Mouse (Mus musculus) heart, adult 11 months (tissue): Measurements from ENCODE around the gene Med12l.

Experiments
- DNase-seq: peaks from one replicate; pipeline ENCODE4 v3.0.0; 2022

Med12l gene

DNA sequence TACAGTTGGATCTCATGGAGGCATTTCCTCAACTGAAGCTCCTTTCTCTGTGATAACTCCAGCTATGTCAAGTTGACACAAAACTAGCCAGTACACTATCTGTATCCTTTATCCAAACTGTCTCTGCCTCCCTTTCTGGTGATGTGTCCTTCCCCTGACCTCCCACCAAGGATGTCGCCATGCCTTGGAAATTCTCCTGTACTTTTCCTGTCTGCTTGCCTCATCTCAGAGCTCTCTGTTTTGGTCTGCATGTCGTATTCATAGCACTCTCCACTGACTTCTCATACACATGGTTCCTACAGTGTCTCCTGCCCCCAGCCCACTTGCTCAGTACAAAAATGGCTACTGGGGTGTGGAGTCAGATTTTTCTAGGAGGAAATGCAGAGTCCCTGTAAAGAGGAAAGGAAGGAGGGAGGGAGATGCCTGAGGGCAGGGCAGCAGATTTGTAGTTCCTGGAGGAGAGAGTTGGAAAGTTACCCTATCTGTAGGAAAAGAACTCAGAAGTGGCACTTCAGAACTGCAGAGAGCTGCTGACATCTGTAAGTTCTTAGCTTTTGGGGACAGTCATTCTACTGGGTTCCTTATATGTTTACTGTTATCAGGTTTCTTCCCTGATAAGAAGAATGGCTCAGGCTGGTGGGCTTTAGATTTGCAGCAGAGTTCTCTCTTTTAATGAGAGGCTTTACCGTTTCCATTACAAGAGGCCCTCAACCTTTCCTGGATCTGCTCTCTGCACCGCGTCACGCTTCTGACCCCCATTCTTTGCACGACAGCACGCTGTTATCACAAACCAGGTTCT lies 136.1 kb downstream of the Med12l start:
- DNase-seq: peak; percentile 80

DNA sequence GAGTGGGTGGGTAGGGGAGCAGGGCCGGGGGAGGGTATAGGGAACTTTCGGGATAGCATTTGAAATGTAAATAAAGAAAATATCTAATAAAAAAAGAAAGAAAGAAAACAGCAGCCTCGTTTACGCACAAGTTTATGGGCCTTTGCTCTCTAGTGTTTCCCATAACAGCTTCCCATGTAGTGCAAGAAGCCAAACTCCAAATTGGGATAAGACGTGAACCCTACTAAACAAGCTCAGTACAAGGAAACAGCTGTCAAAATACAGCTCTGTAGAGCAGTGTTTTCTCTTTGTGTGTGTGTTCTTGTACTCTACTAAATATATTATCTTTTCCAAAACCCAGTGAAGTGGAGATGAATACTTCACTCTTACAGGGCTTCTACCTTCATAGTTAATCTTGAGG lies 139.6 kb downstream of the Med12l start:
- DNase-seq: peak; percentile 86

DNA sequence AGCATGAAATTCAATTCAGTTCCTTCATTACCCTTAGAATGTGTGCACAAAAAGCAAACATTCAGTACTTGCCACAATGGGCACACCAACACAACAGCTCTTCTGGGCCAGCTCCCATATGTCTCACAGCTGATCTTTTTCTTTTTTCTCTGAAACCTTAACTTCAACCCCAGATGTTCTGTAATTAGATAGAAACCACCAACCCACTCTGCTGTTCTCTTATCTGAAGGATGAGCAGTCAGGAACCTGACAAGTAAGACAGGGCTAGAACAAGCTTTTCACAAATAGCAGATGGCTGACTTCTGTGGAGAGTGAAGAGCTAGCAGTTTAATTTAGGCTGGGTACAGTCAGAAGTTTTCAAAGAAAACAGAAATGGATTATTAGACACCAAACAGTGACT lies 144.0 kb downstream of the Med12l start:
- peak; percentile 71 for DNase-seq

DNA sequence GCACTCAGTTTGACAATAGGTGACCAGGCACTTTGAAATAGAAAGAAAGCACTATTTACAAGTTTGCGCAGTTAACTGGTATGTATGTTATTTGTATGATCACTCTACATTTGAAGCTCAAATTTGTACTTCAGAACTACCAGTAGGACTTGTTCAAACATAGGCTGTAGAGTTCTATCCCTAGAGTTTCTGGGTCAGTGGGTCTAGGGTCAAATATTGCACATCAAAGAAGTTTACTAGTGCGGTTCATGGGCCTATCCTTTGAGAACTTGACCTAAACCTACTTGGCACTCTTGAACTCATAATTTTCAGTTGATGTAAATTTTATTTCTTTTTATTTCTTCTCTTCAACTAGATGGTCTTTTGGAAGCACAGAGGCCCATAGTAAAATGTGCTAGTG lies 145.0 kb downstream of the Med12l start:
- no peak for DNase-seq

DNA sequence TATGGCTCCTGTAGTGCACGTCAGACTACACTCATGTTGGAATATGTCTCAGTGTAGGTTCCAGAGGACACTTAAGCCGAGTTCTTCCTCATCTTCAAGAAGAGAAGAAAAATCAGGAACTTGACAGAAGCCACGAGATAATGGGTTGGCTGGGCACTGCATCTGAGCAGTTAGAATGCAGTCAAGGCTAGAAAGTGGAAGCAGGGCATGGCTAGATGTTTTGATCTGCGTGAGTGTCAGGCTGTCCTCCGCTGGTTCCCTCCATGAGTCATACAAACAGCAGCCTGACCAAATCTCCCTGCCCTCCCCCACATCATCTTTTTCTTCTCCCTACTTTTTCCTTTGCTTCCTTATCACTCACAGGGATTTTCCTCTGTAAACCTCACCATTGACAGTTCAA lies 147.8 kb downstream of the Med12l start, which contains the start of gene P2ry14:
Gene P2ry14, minus strand, starts transcription at position 195 of the 400 bp plus-strand sequence.
- peak; percentile 94 for DNase-seq

DNA sequence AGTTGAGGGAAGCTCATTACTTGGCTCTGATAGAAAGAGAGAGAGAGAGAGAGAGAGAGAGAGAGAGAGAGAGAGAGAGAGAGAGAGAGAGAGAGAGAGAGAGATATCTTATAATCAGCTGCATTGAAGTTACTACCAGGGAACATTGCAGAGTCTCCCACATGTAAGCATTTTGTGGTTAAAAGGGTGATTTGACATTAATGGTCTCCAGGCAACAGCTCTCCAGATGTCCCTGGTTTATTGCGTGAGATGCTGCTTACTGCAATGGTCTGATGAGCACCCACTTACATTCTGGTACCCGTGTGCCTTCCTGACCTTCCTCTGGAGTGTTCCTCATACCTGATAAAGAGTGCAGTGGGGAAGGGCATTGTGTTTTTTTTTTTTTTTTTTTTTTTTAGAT lies 149.3 kb downstream of the Med12l start:
- DNase-seq: no peak

DNA sequence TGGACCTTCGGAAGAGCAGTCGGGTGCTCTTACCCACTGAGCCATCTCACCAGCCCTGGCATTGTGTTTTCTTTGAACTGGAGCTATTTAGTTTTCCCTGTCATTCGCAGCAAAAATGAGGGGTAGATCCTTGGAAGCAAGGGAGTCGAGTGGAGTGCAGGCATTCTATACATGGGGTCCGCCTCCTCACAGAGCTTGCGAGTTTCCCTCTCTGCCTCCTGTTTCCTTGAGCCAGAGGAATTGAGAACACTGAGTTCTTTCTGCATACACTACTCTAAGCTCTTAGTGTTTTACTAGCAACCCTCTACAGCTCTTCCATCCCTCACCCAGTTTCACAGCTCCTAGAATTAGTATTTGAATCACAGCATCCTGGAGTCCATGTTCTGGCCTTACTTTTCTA lies 149.8 kb downstream of the Med12l start:
- DNase-seq: peak; percentile 11

DNA sequence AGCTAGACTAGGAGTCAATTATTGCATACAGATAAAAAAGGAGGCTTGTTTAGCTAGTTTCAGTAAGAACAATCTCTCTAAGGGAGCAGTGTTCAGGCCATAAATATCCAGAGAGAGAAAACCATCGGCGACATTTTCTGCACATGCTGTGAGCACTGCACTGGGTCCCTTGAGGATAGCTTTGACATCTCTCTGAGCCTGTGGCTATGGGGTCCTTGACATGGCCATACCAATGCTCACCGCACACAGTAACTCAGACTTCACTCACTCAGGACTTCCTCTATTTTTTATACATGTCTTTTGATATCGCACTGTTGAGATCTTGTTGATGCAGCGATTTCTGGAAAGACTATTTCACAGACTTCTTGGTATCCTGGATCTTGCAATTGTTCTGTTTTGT lies 151.4 kb downstream of the Med12l start:
- DNase-seq: peak; percentile 71

DNA sequence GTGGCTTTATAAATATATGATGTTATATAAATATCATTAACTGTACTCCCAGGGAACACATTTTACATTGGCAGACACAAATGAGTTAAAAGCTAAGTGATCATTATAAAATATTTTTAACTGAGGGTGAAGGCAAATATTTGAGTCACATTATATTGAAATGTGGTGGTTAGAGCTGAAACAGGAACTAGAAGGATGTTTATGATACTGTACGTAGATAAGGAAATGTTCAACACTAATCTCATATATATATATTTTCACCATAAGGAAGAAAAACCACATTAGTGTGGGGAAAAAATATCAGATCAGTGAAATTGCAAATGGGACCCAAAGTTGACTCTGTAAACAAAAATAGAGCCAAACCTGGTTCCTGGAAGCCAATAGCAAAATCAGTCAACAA lies 154.8 kb downstream of the Med12l start:
- no peak for DNase-seq

DNA sequence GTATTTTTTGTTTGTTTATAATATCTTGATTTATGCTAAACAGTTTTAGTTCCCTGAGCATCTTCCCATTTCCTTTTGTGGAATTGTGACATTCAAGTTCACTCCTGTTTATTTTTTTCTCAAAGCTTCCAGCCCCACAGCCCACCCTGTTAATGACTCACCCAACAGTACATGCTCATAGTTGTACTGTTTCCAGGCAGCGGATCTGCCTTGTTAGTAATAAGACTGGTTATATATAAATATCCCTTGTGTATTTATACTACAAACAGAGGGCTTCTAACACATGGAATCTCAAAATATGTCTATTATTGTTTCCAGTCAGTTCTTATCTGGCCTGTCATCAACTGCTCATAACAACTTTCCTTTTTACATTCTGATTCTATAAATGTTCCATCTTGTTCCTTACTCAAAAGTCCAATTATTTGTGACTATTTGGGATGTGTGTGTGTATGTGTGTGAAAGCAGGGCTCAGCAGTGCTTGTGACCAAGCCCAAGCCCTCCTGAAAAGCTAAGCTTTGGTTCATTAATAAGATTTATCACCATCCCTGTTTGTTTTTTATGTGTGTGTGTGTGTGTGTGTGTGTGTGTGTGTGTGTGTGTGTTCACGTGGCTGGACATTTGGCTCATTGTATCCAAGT lies 161.9 kb downstream of the Med12l start:
- peak; percentile 73 for DNase-seq

DNA sequence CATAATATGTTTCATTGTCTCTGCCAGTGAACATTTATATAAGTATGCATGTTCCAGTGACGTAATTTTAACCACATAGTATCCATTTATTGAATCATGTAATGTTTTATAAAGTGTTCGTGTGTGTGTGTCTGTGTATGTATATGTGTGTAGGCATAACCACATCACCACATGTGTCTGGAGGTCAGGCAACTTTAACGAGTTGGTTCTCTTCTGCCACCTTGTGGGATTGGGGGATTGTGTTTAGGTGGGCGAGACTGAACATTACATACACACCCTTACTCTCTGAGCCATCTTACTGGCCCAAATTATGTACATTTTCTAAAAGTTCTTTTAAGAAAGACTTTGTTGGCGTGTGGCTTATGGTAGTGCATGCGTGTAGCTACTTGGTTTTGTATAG lies 162.9 kb downstream of the Med12l start:
- peak; percentile 64 for DNase-seq

DNA sequence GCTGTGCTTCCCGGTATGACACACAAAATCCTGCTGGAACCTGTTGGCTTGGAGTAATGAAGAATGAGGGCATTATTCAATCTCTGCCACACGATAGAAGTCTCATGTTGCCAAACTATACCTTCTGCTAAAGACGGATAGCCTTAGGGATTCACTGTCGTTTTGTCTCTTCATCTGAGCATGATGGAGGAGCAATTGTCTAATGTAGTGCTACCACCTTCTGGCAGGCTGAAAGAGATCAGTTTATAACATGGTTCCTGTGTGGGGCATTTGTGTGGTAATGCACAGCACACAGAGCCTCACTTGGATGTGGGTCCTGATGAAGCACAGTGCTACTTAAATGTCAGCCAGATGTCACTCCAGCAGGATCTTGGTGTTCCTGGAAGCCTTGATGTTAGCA lies 163.6 kb downstream of the Med12l start:
- DNase-seq: peak; percentile 79

DNA sequence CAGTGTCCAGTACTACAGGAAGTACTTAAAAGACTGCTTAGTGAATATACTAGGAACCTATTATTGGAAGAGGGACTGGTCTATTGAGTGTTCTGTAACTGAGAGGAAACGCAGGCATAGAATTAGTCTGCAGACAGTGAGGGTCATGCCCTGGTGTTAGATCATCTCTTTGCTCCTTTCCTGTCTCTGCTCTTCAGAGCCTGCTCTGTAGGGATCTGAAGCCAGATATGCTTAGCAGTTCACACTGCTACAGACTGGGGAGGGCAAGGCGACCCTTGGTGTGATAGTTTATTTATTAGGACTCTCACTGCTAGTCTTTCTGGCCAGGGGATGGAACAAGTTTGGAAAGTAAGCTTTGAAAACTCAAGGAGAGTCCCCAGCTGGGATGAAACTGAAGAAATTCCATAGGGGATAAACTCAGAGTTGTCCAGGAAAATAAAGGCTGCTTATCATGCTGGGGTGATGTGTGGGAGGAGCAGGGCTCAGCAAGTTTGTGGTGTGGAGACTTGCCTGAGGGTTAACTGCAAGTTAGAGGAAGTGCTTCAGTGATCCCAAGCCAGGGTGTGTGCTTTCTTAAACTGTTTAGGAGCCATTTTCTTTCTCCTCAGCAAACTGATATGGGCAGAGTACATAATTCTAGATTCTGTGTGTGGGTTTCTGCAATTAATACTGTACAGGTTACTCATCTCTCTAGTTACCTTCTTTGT lies 164.4 kb downstream of the Med12l start:
- peak; percentile 93 for DNase-seq

DNA sequence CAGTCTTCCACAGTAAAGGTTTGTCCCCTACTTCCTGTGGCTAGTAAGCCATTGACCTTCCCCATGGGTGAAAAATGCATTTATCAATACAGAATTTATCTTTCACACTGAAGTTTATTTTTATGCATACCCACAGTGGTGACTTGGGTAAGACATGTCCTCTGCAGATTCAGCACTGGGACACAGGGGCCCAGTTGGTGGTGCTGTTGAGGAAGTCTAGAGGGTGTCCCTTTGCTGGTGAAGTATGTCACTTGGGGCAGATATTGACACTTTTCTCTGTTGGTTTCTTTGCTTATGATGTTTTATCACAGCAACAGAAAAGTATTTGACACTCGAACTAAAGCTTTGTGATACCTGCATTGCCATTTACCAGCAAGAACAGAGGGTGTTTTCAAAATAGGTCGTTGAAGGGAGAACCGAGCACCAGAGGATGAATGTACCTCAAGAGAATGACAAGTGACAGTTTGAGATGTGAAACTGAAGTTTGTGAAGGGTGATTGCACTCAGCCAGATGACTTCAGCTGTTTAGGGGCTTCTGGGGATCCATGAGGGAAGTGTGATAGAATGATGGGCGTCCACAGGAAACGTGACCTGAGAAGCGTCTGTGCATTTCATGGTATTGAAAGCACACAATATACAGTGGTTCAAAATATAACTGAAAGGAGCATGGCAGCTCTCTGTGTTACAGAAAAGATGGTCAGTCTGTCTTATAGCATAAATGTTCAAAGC lies 169.0 kb downstream of the Med12l start:
- DNase-seq: peak; percentile 76

DNA sequence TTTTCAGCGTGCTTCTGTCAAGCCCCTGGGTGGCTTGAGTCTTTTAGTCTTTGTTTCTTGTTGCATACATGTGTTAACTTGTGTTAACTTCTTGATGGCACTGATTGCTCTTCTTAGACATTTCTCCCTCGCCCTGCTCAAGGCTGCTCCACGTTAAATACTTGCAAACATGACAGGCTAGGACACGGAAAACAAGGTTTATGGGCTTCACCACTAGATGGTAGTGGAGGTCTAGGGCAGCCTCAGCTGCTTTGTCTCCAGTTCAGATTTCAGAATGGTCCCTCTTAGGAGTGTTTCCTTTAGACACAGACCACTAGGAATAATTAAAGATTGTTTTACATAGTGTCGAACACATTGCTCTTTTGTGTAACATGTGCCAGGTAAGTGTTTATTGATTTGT lies 169.6 kb downstream of the Med12l start:
- peak; percentile 84 for DNase-seq

DNA sequence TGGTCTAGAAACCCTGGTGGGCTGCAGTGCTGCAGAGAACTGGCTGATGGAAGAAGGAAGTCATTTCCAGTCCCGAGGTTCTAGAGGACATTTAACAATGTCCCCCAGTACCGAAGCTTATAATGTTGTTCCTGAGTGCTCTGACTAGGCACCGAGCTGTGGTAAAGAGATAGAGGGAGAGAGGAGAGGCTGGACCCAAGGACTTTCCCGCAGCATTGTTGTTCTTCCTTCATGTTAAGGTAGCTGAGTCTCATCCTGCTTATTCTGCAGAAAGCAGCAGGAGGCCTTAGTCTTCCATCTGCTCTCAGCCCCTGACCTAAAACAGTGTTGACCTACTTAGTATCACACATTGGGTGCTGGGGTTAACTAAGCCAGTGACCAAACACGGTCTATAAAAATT lies 171.2 kb downstream of the Med12l start:
- peak; percentile 51 for DNase-seq

DNA sequence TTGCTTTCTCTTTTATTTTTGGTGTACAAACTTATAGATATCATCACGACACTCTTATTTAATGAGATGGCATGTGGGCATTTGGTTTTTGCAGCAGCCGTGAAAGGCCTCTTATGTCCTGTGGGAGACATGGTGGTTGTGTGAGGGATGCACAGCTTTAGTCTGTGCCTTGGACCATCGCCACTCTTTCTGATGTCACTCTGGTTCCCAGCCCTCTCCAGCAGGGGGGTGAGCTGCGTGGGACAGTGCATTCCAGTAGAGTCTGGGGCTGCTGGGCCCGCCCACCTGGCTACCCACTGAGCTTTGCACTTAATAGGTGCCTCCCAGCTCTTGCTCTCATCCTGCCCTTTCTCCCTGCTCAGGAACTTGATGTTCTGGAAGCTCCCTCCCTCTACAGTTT lies 175.5 kb downstream of the Med12l start:
- peak; percentile 85 for DNase-seq

DNA sequence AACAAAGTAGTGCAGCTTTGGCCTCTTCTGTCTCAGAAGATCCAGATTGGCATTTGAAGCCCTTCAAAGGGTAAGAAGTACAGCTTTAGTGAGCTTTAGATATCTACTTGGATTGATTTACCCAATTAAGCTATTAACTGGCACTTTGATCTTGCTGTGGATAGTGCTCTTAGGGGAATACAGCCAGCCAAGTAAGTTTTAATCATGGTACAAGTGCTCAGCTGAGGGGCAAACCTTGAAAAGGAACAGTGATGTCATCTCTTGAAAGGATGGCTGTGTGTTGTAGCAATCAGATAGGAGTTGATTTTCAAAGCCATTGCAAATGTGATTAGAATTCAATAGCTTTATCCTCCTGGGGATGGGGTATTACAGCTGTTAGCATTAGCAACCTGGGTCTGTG lies 176.5 kb downstream of the Med12l start:
- DNase-seq: no peak

DNA sequence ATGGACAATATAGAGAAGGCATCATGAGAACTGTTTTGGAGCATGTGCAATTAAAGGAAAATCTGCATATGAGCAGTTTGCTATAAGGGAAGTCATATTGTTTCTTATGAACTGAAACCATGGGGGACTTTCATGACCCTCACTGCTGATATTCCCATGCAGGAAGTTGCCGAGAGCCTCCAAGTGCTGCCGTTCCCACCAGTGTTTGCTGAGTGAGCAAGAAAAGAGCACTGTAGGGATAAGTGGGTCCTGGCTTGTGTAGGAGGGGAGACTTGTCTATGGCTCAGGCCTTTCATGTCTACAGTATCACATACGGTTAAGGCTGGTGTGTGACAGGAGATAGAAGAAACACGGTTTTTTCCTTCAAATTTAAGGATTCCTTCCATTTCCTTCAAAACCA lies 180.0 kb downstream of the Med12l start:
- DNase-seq: peak; percentile 67

DNA sequence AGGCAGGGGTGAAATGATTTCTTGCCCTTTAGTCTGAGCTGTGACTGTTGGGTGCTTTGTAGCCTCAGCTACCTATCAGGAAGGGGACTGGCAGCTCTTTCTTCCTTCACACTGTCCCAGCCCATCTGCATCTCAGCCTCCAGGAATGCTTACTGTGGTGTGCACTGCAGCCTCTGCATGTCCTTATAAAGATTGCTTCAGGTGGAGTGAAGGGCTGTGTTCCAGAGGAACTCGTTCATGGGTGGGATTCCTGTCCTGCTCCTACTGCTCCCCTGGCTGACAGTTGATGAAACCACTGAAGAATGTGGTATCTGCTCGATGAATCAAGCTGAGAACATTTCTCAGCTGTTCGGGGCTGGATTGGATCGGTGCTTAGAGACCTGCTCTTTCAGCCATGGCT lies 181.7 kb downstream of the Med12l start:
- peak; percentile 53 for DNase-seq

DNA sequence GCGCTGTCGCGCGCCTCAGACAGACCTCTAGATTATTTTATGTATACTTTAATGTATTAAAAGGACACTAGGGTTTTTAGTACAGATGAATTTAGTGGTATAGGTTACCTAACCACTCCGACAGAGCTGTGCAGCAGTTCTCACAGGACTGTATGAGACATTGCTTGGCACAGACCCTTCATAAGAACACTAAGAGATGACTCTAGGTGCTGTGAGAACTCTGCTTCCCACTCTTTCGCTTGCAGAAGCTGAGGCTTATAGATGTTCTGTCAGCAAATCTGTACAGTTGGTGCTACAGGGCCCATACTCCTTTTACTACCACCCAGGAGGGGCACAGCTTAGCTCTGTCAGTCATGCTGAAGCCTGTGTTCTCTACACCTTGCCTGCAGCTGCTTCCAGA lies 186.0 kb downstream of the Med12l start:
- DNase-seq: peak; percentile 57

DNA sequence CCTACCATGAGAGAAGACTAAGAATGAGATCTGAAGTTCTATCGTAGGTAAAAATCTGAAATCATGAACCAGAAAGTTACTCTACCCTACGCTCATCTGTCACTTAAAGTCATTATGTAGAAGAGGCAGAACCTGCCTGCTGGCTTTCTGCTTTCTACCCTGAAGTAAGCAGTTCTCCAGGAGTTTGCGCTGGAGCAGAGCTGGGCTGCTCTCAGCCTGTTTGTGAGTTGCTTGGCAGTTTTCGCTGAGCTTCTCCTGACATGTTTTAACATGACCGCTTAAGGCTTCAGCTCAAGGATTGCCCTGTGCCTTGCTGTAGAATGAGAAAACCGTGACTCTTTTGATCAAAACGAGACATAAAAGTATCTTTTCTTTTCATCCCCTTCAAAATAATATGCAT lies 188.5 kb downstream of the Med12l start:
- no peak for DNase-seq

DNA sequence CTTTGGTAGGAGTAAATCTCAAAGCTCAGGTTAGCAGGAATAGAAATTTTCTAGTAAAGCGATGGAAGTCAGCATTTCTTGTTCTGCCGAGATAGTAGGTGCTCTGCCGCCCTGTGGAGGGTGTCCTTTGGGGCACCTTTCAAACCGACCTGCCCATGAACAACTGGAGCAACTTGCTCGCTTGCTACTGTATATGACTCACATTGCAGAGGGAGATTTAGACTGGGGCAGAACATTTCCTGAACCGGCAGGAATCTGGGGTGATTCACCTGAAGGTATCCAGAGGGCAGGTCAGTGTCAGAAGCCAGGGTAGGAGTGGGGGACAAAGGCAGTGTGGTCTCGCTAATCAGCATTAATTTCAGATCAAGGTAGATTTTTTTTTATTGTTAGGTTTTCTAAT lies 189.3 kb downstream of the Med12l start, which contains the start of gene Gpr87:
Gene Gpr87, minus strand, starts transcription at position 167 of the 400 bp plus-strand sequence.
- DNase-seq: peak; percentile 68
